Comparison of ENCODE assay signal across 27 mouse cellular contexts in genomic region chr15:102663825-102664224, GRCm38 (mm10). TPM values are rescaled to one million over a fixed set of nuclear protein-coding genes. Genes with fewer than 3 reads are reported as not detected.
"Had no signal": no experiment of that assay in that cellular context is flagged by ENCODE, and none has a peak within 500 bp of the region (broad histone marks: within the 10 kb centered on the region; RNA-seq: fewer than 3 reads in every experiment).

No protein-coding gene starts in this region.

- H3K9me3 ChIP-seq: kidney, embryonic 15.5 days; limb, embryonic 12.5 days had no signal

- ATAC-seq: liver, postnatal 0 days had no signal

- H3K27ac ChIP-seq: kidney, embryonic 15.5 days; left cerebral cortex, adult 2 months; limb, embryonic 12.5 days; liver, embryonic 14.5 days had no signal

- H3K27me3 ChIP-seq: kidney, embryonic 15.5 days; limb, embryonic 12.5 days had no signal

- H3K4me2 ChIP-seq: kidney, embryonic 15.5 days; limb, embryonic 12.5 days; lung, embryonic 14.5 days; midbrain, embryonic 11.5 days had no signal

- H3K4me3 ChIP-seq: kidney, embryonic 15.5 days; left cerebral cortex, adult 2 months; limb, embryonic 12.5 days had no signal

- H3K9ac ChIP-seq: kidney, embryonic 15.5 days; limb, embryonic 12.5 days; liver, embryonic 14.5 days; liver, postnatal 0 days; lung, embryonic 14.5 days had no signal

- DNase-seq: kidney, adult 2 months; kidney, postnatal 10 days; kidney, postnatal 36 days; layer of hippocampus, postnatal 36 days; liver, postnatal 0 days; lung, embryonic 14.5 days; lung, postnatal 10 days; lung, postnatal 36 days; midbrain, embryonic 14.5 days; right cerebral cortex, postnatal 4 days; thymus, adult 2 months; thymus, postnatal 14 days; thymus, postnatal 4 days had no signal

RNA-seq across cellular contexts. Expression of gene Gm28047, which starts 39.0 kb away (rescaled TPM):
- total RNA-seq: left cerebral cortex, postnatal 36 days; liver, adult 2 months; megakaryocyte progenitor cell, adult 5-6 weeks; megakaryocyte-erythroid progenitor cell, adult 5-6 weeks; midbrain, postnatal 0 days had no signal
- polyA plus RNA-seq: kidney, adult 2 months; kidney, embryonic 15.5 days; limb, embryonic 12.5 days; liver, adult 2 months; liver, embryonic 14.5 days; liver, postnatal 0 days; lung, embryonic 14.5 days; midbrain, embryonic 14.5 days; midbrain, postnatal 0 days; neural tube, embryonic 11.5 days; neural tube, embryonic 14.5 days; stomach, embryonic 14.5 days; stomach, postnatal 0 days; thymus, adult 2 months had no signal
